ENCODE assay signal across 8 mouse cellular contexts in the genomic region with DNA sequence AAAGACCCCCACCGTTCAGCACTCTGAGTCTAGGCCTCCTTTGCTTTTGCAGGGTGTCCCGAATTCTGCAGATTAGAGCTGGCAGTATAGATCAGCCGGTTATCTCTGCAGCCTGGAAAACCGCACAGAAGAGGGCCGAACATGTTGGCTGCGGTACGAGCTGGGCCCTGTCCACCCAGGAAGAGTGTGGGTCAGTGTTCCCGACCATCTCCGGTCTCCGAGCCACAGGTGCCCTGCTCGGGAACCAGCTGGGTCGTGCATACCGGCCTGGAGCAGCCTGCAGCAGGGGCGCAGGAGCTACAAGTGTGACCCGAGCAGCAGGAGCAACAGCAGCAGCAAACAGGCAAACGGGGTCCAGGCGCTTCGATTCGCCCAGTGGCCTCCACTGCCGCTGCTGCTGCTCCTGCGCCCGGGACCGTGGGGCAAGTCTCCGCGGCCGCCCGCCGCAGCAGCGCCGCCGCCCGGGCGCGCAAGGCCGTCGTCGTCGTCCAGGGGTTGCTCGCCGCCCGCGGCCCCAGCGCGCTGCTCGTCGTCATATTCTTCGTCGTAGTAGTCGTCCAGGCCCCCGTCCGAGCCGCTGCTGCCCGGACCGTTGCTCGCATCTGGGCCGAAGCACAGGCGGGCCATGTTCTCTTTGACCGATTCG. TPM values are rescaled to one million over a fixed set of nuclear protein-coding genes. Genes with fewer than 3 reads are reported as not detected.
DNase-seq lines count a peak whose midpoint lies in the region; ATAC-seq and TF ChIP-seq lines count a peak whose summit lies in the region.

No protein-coding gene starts in this region.

- peak; percentile 4 for ATAC-seq in forebrain, embryonic 16.5 days
- peak; percentile 5; the same call in 1 of the 2 replicates for ATAC-seq in hindbrain, embryonic 16.5 days
- ATAC-seq in neural tube, embryonic 15.5 days (ENCODE audit: low FRiP score), result peak; percentile 33

- peak overlapping the region; percentile 81 for H3K4me2 ChIP-seq in forebrain, embryonic 16.5 days (ENCODE audit: low read length)
- H3K4me2 ChIP-seq in hindbrain, embryonic 16.5 days (ENCODE audit: low read length), result peak overlapping the region; percentile 87
- H3K4me2 ChIP-seq in neural tube, embryonic 15.5 days, result peak overlapping the region; percentile 95

- H3K9ac ChIP-seq in forebrain, embryonic 16.5 days (replicated peaks; ENCODE audit: low read depth, low read length), result peak overlapping the region; percentile 87
- H3K9ac ChIP-seq in hindbrain, embryonic 16.5 days (ENCODE audit: low read depth, low read length), result peak overlapping the region; percentile 69
- peak overlapping the region; percentile 85 for H3K9ac ChIP-seq in neural tube, embryonic 15.5 days (replicated peaks)

- peak overlapping the region; percentile 62 for H3K4me3 ChIP-seq in lung, adult 2 months (replicated peaks; ENCODE audit: extremely low read depth, low read depth, low read length)
- H3K4me3 ChIP-seq in forebrain, embryonic 16.5 days (replicated peaks; ENCODE audit: low read length), result peak overlapping the region; percentile 78
- peak overlapping the region; percentile 49 for H3K4me3 ChIP-seq in hindbrain, embryonic 16.5 days (ENCODE audit: low read length)
- peak overlapping the region; percentile 78 for H3K4me3 ChIP-seq in neural tube, embryonic 15.5 days (replicated peaks)

- peaks cover 5% of the 10 kb centered on the region for H3K27me3 ChIP-seq in forebrain, embryonic 16.5 days (replicated peaks; ENCODE audit: control insufficient read depth, insufficient read depth, low read length)
- no peaks in the 10 kb centered on the region for H3K27me3 ChIP-seq in hindbrain, embryonic 16.5 days (replicated peaks; ENCODE audit: control insufficient read depth, insufficient read depth, low read length)
- H3K27me3 ChIP-seq in neural tube, embryonic 15.5 days (replicated peaks), result peaks cover 8% of the 10 kb centered on the region

- TF ChIP-seq POLR2A in lung, adult 2 months (IDR thresholded peaks at IDR 0.05; ENCODE audit: borderline replicate concordance, extremely low read depth, low read depth, low read length), result no peak

- peak overlapping the region; percentile 89 for H3K27ac ChIP-seq in forebrain, embryonic 16.5 days (ENCODE audit: low read length)
- peak overlapping the region; percentile 83 for H3K27ac ChIP-seq in hindbrain, embryonic 16.5 days (ENCODE audit: low read depth, low read length)
- H3K27ac ChIP-seq in neural tube, embryonic 15.5 days (replicated peaks), result peak overlapping the region; percentile 93

- DNase-seq in lung, adult 2 months, result no peak
- DNase-seq in lung, adult 18-20 months, result no peak
- peak; percentile 26 for DNase-seq in adrenal gland, adult 8-10 months
- peak; percentile 13 for DNase-seq in liver
- no peak for DNase-seq in thymus, adult 18-20 months

- 1% methylated on average over 59 of the region's 59 CpGs for WGBS in lung, adult 2 months
- WGBS in forebrain, embryonic 16.5 days, result under 1% methylated on average over 54 of the region's 59 CpGs
- under 1% methylated on average over 57 of the region's 59 CpGs for WGBS in hindbrain, embryonic 16.5 days
- under 1% methylated on average over 45 of the region's 59 CpGs for WGBS in neural tube, embryonic 15.5 days

- no peak for TF ChIP-seq CTCF in lung, adult 2 months (IDR thresholded peaks at IDR 0.05; ENCODE audit: insufficient read depth, low read length)

- H3K4me1 ChIP-seq in lung, adult 2 months (ENCODE audit: control insufficient read depth, insufficient read depth, low read length), result peaks cover 7% of the 10 kb centered on the region
- peaks cover 27% of the 10 kb centered on the region for H3K4me1 ChIP-seq in forebrain, embryonic 16.5 days (replicated peaks; ENCODE audit: control insufficient read depth, insufficient read depth, low read length)
- H3K4me1 ChIP-seq in hindbrain, embryonic 16.5 days (ENCODE audit: control insufficient read depth, insufficient read depth, low read depth, low read length), result peaks cover 13% of the 10 kb centered on the region
- peaks cover 48% of the 10 kb centered on the region for H3K4me1 ChIP-seq in neural tube, embryonic 15.5 days

- H3K9me3 ChIP-seq in forebrain, embryonic 16.5 days (ENCODE audit: control insufficient read depth, low read length), result no peaks in the 10 kb centered on the region
- no peaks in the 10 kb centered on the region for H3K9me3 ChIP-seq in hindbrain, embryonic 16.5 days (ENCODE audit: control insufficient read depth, low read length)
- H3K9me3 ChIP-seq in neural tube, embryonic 15.5 days (replicated peaks), result no peaks in the 10 kb centered on the region

- no peaks in the 10 kb centered on the region for H3K36me3 ChIP-seq in forebrain, embryonic 16.5 days (ENCODE audit: control insufficient read depth, insufficient read depth)
- no peaks in the 10 kb centered on the region for H3K36me3 ChIP-seq in hindbrain, embryonic 16.5 days (ENCODE audit: control insufficient read depth, insufficient read depth, low read length)
- no peaks in the 10 kb centered on the region for H3K36me3 ChIP-seq in neural tube, embryonic 15.5 days

RNA-seq across cellular contexts. Expression of gene Gas1, which starts 1.6 kb away (rescaled TPM):
- polyA plus RNA-seq in lung, adult 2 months (2012; rRNA removed), result 66.0 and 124 TPM in 2 replicates
- total RNA-seq in adrenal gland, adult 8-10 months (2022), result 10 to 100 TPM; 32.3 to 57.9 (median 38.8) TPM
- 18.8 and 26.2 TPM in 2 replicates for polyA plus RNA-seq in forebrain, embryonic 16.5 days (2015; fragmentation: Nextera tagmentation; extraction: Ambion mirVana)
- polyA plus RNA-seq in hindbrain, embryonic 16.5 days (2015; fragmentation: Nextera tagmentation; extraction: Ambion mirVana), result 11.7 and 14.6 TPM in 2 replicates
- 16.2 and 26.7 TPM in 2 replicates for polyA plus RNA-seq in neural tube, embryonic 15.5 days (2015; fragmentation: Nextera tagmentation; extraction: Ambion mirVana)

Comparison
In these comparisons a context has a peak if more than half of its experiments do, and no peak if none do; other contexts are left out.
1. DNase-seq: peak in adrenal gland, adult 8-10 months (single experiment) and liver (single experiment); none in lung, adult 2 months (single experiment), lung, adult 18-20 months (0 of 2) and thymus, adult 18-20 months (0 of 2).
2. Peak in every context shown above with its lines, with median percentiles within 50 percentile points of each other: H3K4me3 ChIP-seq, ATAC-seq, H3K27ac ChIP-seq, H3K4me2 ChIP-seq and H3K9ac ChIP-seq.